Mouse (Mus musculus): ENCODE measurements around the gene Irf2.

DNA sequence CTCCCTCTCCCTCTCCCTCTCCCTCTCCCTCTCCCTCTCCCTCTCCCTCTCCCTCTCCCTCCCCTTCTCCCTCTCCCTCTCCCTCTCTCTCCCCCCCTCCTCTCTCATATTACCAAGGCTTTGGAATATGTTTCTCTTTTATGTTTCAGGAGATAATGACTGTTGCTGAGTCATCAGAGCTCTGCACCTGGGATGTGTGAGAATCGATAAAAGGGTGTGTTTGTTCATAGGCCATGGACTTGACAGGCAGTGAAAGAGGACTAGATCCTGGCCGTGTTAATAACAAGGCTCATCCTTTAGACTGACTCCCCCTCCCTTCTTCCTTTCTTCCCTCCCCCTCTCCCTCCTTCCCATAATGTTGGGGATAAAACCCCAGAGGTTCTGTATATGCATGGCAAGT, 19.1 kb downstream of the Irf2 start:
- TF ChIP-seq GATA1 (IDR thresholded peaks at IDR 0.05; ENCODE audit: borderline replicate concordance, low read length) (no peak), FLI1 (IDR thresholded peaks at IDR 0.05; ENCODE audit: low read length) (no peak)
